ENCODE assay signal across 25 mouse cellular contexts in genomic region chr7:118125736-118126135, GRCm38 (mm10). TPM values are rescaled to one million over a fixed set of nuclear protein-coding genes. Genes with fewer than 3 reads are reported as not detected.
DNase-seq lines count a peak whose midpoint lies in the region; ATAC-seq and TF ChIP-seq lines count a peak whose summit lies in the region.
"Had no signal": no experiment of that assay in that cellular context is flagged by ENCODE, and none has a peak within 500 bp of the region (broad histone marks: within the 10 kb centered on the region; RNA-seq: fewer than 3 reads in every experiment).

No protein-coding gene starts in this region.

- H3K27ac ChIP-seq in heart, embryonic 13.5 days (replicated peaks), result no peak overlapping the region
- H3K27ac ChIP-seq in liver, adult 2 months (replicated peaks; ENCODE audit: insufficient read depth, low read depth, low read length), result no peak overlapping the region
- no peak overlapping the region for H3K27ac ChIP-seq in liver, embryonic 13.5 days
- H3K27ac ChIP-seq: embryonic facial prominence, embryonic 12.5 days; embryonic facial prominence, embryonic 15.5 days; gastrocnemius, adult 2 months; heart, embryonic 15.5 days; hindbrain, embryonic 15.5 days had no signal

- 0 out of 2 replicates have a peak overlapping the region, but pooled peaks have one; percentile 4 for H3K4me3 ChIP-seq in heart, embryonic 13.5 days
- H3K4me3 ChIP-seq in liver, adult 2 months (ENCODE audit: insufficient read depth, low read depth, low read length), result no peak overlapping the region
- H3K4me3 ChIP-seq in liver, embryonic 13.5 days (replicated peaks), result 0 out of 2 replicates have a peak overlapping the region, but pooled peaks have one; percentile 6
- H3K4me3 ChIP-seq: embryonic facial prominence, embryonic 12.5 days; embryonic facial prominence, embryonic 15.5 days; gastrocnemius, adult 2 months; heart, embryonic 15.5 days; hindbrain, embryonic 15.5 days had no signal

- no peak for TF ChIP-seq CTCF in liver, adult 2 months (IDR thresholded peaks at IDR 0.05; ENCODE audit: low read depth, low read length)

- no peak for TF ChIP-seq POLR2A in liver, adult 2 months (IDR thresholded peaks at IDR 0.05; ENCODE audit: extremely low read depth, insufficient read depth, low read length)

- H3K27me3 ChIP-seq in heart, embryonic 13.5 days (replicated peaks), result no peaks in the 10 kb centered on the region
- H3K27me3 ChIP-seq in liver, adult 2 months (ENCODE audit: control insufficient read depth, insufficient read depth, low read length), result no peaks in the 10 kb centered on the region
- no peaks in the 10 kb centered on the region for H3K27me3 ChIP-seq in liver, embryonic 13.5 days
- H3K27me3 ChIP-seq: embryonic facial prominence, embryonic 12.5 days; embryonic facial prominence, embryonic 15.5 days; heart, embryonic 15.5 days; hindbrain, embryonic 15.5 days had no signal

- peaks cover 39% of the 10 kb centered on the region for H3K4me1 ChIP-seq in heart, embryonic 13.5 days
- peaks cover 6% of the 10 kb centered on the region for H3K4me1 ChIP-seq in liver, adult 2 months (ENCODE audit: control insufficient read depth, insufficient read depth, low read length)
- peaks cover 43% of the 10 kb centered on the region for H3K4me1 ChIP-seq in liver, embryonic 13.5 days (replicated peaks)

- no peak for ATAC-seq in heart, embryonic 13.5 days (ENCODE audit: extremely low read depth, insufficient number of reproducible peaks, low FRiP score, low TSS enrichment)
- no peak for ATAC-seq in liver, embryonic 13.5 days (ENCODE audit: low read depth)
- ATAC-seq: forebrain, embryonic 14.5 days; forebrain, postnatal 0 days had no signal

- no peak overlapping the region for H3K9ac ChIP-seq in heart, embryonic 13.5 days
- H3K9ac ChIP-seq in liver, adult 2 months (ENCODE audit: low read depth, low read length), result no peak overlapping the region
- H3K9ac ChIP-seq in liver, embryonic 13.5 days, result no peak overlapping the region
- H3K9ac ChIP-seq: embryonic facial prominence, embryonic 12.5 days; embryonic facial prominence, embryonic 15.5 days; forebrain, postnatal 0 days; heart, embryonic 15.5 days; hindbrain, embryonic 15.5 days had no signal

- H3K36me3 ChIP-seq in heart, embryonic 13.5 days, result peaks cover 55% of the 10 kb centered on the region
- peaks cover 42% of the 10 kb centered on the region for H3K36me3 ChIP-seq in liver, adult 2 months (ENCODE audit: control insufficient read depth, insufficient read depth, low read length)
- H3K36me3 ChIP-seq in liver, embryonic 13.5 days, result peaks cover 57% of the 10 kb centered on the region

- H3K79me2 ChIP-seq in liver, adult 2 months (ENCODE audit: control insufficient read depth, insufficient read depth, low read length), result peaks cover 11% of the 10 kb centered on the region; the same call in 1 of the 2 replicates

- no peak for DNase-seq in heart, postnatal 4 days
- peak; percentile 51 for DNase-seq in liver, adult 2 months (ENCODE audit: extremely low read depth, low read depth, low spot score)
- DNase-seq in liver, result no peak
- no peak for DNase-seq in liver, embryonic 13.5 days
- no peak for DNase-seq in thymus, postnatal 36 days
- DNase-seq: adrenal gland, adult 2 months; adrenal gland, postnatal 14 days; cerebellum, adult 11 months; cerebellum, adult 2 months; cerebellum, adult 9-11 months; cerebellum, postnatal 25 days; forebrain, postnatal 0 days; gastrocnemius, adult 2 months; gastrocnemius, postnatal 14 days; heart, adult 11 months; heart, postnatal 10 days; heart, postnatal 36 days had no signal

- no peak overlapping the region for H3K4me2 ChIP-seq in heart, embryonic 13.5 days
- no peak overlapping the region for H3K4me2 ChIP-seq in liver, embryonic 13.5 days
- H3K4me2 ChIP-seq: embryonic facial prominence, embryonic 15.5 days; heart, embryonic 11.5 days; hindbrain, embryonic 15.5 days had no signal

- no peaks in the 10 kb centered on the region for H3K9me3 ChIP-seq in heart, embryonic 13.5 days
- H3K9me3 ChIP-seq in liver, embryonic 13.5 days (replicated peaks), result no peaks in the 10 kb centered on the region
- H3K9me3 ChIP-seq: embryonic facial prominence, embryonic 12.5 days; embryonic facial prominence, embryonic 15.5 days; G1E; heart, embryonic 15.5 days; hindbrain, embryonic 15.5 days had no signal

RNA-seq across cellular contexts. Expression of gene Arl6ip1, which starts 3.7 kb away (rescaled TPM):
- polyA plus RNA-seq in heart, embryonic 13.5 days (2015; fragmentation: Nextera tagmentation; extraction: Ambion mirVana), result 319 and 368 TPM in 2 replicates
- total RNA-seq in heart, postnatal 4 days (2021), result 10 to 100 TPM; 71.5 to 81.9 TPM
- total RNA-seq in liver, adult 2 months (2014; rRNA removed), result 138 and 143 TPM in 2 replicates
- polyA plus RNA-seq in liver, adult 2 months (2012; rRNA removed), result 75.4 and 97.8 TPM in 2 replicates
- polyA plus RNA-seq in liver, embryonic 13.5 days (2015; fragmentation: Nextera tagmentation; extraction: Ambion mirVana), result 390 and 411 TPM in 2 replicates

RNA-seq across cellular contexts. Expression of gene Rps15a, which starts 9.7 kb away (rescaled TPM):
- 480 and 508 TPM in 2 replicates for polyA plus RNA-seq in heart, embryonic 13.5 days (2015; fragmentation: Nextera tagmentation; extraction: Ambion mirVana)
- 100 to 1,000 TPM; 905 to 908 TPM for total RNA-seq in heart, postnatal 4 days (2021)
- 651 and 681 TPM in 2 replicates for total RNA-seq in liver, adult 2 months (2014; rRNA removed)
- 154 and 207 TPM in 2 replicates for polyA plus RNA-seq in liver, adult 2 months (2012; rRNA removed)
- polyA plus RNA-seq in liver, embryonic 13.5 days (2015; fragmentation: Nextera tagmentation; extraction: Ambion mirVana), result 574 and 594 TPM in 2 replicates
